Mouse (Mus musculus): ENCODE measurements at regions not wholly inside any gene's neighbourhood (a gene's known extent, or its start where the extent isn't known, plus 50 kb on each side); places are given as distances from the start of the nearest gene placed in this dataset.

GRCm38 (mm10) chr19:14788630-14789029 is 190.8 kb upstream of the Tle4 start:
- no peak for DNase-seq (ENCODE audit: low spot score)

DNA sequence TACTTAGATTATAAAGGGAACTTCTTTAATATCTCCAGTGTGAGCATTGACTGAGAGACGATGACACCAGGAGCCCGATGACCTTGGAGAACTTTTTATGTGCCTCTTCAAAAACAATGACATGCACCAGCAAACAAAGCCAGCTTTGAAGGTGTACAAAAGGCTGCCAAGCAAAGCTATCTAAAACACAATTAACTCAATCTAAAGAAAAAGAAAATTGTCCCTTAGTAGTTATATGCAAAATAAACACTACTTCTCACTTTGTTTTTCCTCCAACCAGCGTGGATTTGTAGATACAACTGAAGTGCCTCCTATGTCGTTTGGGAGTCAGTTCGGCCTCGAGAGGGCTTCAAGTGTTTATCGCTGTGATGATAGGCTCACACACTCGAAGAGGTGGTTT is 189.0 kb upstream of the Tle4 start:
- DNase-seq (ENCODE audit: low spot score): no peak

GRCm38 (mm10) chr19:14785661-14786060 is 187.8 kb upstream of the Tle4 start:
- DNase-seq (ENCODE audit: low spot score): peak; percentile 57

- no peak for DNase-seq (ENCODE audit: low spot score)
These were observed 179.9 kb upstream of the Tle4 start for GRCm38 (mm10) chr19:14777709-14778108.

DNA sequence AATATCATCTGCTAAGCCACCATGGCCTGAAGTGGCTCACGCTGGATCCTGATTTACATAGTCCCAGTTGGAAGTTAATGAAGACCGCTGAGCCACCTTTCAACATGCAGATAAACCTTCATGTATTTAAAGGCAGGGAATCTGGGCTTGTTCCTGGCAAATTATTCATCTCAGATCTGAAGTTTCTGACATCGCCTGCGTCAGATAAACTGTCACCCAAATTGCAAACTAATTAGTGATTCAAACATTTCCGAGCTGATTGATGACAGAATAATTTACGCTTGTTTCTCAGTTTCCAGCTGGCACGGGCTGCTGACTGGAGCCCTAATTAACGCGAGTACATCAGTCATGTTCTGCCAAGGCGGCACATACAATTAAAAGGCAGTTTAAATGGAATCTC is 179.3 kb upstream of the Tle4 start:
- peak; percentile 49 for DNase-seq (ENCODE audit: low spot score)

DNA sequence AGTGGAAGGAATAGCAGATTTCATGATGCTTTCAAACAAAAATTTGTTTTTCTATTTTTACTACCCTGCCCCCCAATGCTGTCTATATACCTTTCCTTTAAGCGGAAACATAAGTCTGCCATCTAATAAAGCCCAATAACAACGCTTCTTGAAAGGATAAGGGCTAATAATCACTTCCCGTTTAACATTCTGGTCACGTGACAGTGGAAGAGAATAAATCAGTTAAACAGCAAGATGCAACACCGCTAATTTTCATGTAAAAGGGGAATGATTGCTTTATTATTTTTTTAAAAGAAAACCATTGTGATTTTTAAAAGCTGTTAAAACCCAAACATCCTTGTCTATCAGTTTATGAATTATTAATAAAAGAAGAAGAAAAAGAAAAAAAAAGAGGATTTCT is 178.9 kb upstream of the Tle4 start:
- DNase-seq (ENCODE audit: low spot score): no peak

- DNase-seq (ENCODE audit: low spot score): no peak
These were observed 174.9 kb upstream of the Tle4 start for GRCm38 (mm10) chr19:14772794-14773193.

DNA sequence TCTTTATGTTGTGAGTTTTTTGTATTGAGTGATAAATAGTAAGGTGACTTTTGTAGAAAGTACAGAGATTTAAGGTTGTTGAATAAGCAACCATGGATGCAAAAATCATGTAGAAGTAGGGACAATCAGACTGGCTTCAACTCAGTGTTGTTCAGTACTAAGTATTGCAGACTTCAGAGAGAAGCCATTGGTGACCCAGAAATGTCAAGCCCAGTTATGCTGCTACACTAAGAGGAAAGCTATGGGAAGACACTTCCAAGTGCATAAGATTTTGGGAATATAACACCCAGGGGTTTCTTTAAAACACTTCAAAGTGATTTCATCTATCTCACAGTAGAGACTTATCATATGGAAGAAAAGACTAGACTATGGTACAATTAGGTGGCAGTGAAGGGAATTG is 154.8 kb upstream of the Tle4 start:
- no peak for DNase-seq (ENCODE audit: low spot score)

- no peak for DNase-seq (ENCODE audit: low spot score)
These were observed 144.5 kb upstream of the Tle4 start for GRCm38 (mm10) chr19:14742361-14742760.

DNA sequence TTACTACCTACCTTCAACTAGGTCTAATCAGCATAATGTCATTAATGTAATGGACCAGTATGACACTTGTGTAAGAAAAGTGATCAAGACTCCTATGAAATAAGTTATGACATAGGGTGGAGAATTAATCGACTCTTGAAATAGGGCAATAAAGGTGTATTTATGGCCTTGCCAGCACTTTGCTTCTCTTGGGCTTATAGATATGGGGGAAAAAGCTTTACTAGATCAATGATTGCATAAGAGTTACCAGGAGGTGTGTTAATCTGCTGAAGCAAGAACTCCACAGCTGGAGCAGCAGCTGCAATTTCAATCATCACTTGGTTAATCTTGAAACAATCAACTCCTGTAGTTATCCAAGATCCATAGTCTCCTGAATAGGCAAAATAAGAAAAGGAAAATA is 143.1 kb upstream of the Tle4 start:
- DNase-seq (ENCODE audit: low spot score): no peak

GRCm38 (mm10) chr19:14740139-14740538 is 142.3 kb upstream of the Tle4 start:
- DNase-seq (ENCODE audit: low spot score): no peak

- DNase-seq (ENCODE audit: low spot score): no peak
These were observed 138.7 kb upstream of the Tle4 start for GRCm38 (mm10) chr19:14736514-14736913.

DNA sequence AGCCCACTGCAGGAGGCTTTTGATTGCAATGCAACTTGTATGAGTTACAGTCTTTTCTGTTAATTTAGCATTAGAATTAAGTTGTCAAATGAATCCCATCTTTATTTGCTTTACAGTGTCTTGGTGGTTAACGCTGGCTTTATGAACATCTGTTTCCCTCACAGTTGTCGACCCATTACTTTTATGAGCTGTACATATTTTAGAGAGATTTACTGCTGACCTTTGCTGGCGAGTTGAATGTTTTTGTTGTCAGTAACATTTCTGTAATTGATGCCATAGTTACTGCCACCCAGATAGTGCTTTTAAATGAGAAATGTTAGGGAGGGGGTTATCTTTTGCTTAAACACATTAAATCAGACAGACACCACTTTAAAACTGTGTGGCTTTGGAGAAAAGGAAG is 127.5 kb upstream of the Tle4 start:
- no peak for DNase-seq (ENCODE audit: low spot score)

DNA sequence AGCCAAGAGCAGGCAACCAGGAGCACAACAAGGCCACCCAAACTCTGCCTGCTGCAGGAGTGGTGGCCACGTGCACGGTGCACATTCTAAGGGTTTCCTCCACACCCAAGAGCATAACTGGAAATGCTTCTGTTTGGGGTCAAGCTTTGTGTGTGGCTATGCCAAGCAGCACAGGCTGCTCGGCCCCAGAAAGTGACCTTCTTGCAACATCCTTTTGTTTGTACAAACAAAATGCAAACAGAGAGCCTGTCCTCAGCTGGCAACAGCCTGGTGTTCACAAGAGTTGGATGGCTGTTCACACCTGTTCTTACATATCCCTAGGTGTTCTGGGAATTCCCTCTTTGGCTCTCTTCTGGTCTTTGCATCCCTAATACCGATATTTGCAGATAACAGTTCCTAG is 126.8 kb upstream of the Tle4 start:
- no peak for DNase-seq (ENCODE audit: low spot score)

GRCm38 (mm10) chr19:14705791-14706190 is 107.9 kb upstream of the Tle4 start:
- DNase-seq (ENCODE audit: low spot score): no peak

- no peak for DNase-seq (ENCODE audit: low spot score)
These were observed 103.3 kb upstream of the Tle4 start for GRCm38 (mm10) chr19:14701116-14701515.

DNA sequence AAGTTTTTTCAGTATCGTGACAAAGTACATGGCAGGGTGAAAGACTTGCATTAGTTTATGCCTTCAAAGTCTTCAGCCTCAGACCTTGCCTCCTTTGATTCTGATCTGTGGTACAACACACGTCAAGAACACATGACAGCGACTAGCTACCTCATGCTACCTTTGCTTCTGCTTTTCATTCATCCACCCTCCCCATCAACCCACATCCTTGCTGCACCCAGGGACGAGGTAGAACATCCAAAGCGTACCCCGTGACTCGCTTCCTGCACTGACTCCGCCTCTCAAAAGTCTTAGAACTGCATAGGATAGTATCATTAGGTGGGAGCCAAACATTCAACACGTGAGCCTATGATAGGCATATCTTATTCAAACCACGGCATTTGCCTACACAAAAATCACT is 97.5 kb upstream of the Tle4 start:
- DNase-seq (ENCODE audit: low spot score): no peak

DNA sequence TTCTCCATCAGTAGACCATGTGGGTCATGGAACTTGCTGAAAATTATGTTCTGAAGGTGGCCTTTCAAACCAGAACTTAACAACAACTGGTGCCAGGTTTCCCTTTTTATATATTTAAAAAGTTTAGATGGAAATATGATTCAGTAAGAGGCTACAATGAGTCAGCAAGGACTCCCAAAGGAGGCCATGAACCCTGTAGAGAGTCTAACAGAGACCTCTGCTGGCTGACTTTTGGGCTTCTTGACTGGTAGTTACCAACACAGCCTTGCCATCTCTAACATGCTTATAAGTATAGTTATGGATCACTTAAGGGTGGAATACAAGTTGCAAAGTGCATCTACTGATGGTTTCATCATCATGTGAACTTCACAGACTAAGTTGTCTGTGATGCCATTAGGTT is 94.3 kb upstream of the Tle4 start:
- DNase-seq (ENCODE audit: low spot score): no peak

- DNase-seq (ENCODE audit: low spot score): no peak
These were observed 87.8 kb upstream of the Tle4 start for GRCm38 (mm10) chr19:14685628-14686027.

GRCm38 (mm10) chr19:14684669-14685068 is 86.8 kb upstream of the Tle4 start:
- no peak for DNase-seq (ENCODE audit: low spot score)

GRCm38 (mm10) chr19:14681306-14681705 is 83.5 kb upstream of the Tle4 start:
- no peak for DNase-seq (ENCODE audit: low spot score)

- no peak for DNase-seq (ENCODE audit: low spot score)
These were observed 81.9 kb upstream of the Tle4 start for GRCm38 (mm10) chr19:14679776-14680175.

DNA sequence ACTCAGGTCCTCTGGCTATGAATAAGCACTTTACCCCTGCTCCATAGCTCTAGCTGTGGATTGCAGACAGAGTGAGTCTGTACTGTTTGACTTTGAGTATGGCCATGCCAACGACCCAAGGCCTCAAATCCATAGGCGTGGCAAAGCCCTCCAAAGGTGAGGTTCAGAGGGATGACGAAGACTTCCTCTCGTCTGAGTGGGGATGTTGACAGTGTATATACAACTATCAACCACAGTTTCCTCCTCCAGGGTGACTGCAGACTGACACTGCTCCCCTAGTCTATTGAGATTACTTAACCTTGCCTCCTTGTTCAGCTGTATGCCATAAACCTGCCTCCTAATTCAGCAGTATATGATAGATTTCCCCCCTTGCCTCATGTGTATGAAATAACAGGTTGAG is 80.7 kb upstream of the Tle4 start:
- no peak for DNase-seq (ENCODE audit: low spot score)

GRCm38 (mm10) chr19:14676929-14677328 is 79.1 kb upstream of the Tle4 start:
- no peak for DNase-seq (ENCODE audit: low spot score)

DNA sequence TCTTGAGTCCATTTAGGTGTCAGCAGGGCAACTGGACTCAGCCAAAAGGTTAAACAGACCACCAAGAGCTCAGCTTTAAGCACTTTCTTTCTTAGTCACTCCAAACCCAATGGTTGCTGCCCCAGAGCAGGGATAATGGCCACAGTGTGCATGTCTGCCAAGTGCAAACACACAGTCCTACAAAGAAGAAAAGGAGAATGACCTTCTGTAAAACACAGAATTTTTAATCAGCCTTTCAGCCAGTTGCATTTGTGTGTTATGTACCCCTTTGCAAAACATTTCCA is 72.9 kb upstream of the Tle4 start:
- DNase-seq (ENCODE audit: low spot score): peak; percentile 51
